Mouse (Mus musculus): ENCODE measurements at regions not wholly inside any gene's neighbourhood (a gene's known extent, or its start where the extent isn't known, plus 50 kb on each side); places are given as distances from the start of the nearest gene placed in this dataset.

DNA sequence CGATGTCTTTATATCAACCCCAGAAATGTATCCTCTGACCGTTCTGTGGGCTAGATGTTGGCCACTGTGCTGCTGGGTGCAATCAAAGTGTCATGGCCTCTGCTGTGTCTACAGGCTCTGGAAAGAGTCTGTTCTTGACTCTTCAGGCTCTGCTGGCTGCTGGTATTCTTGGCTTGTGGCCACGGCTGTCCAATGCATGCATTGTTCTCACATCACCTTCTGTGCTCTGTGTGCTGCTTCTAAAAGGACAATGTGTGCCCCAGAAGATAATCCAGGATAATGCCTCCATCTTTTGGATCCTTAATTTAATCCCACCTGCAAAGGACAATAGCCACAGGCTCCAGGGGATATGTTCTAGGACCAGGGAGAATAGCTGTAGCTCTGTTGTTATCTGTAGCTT is 77.5 kb upstream of the Dapl1 start:
- 76% methylated on average over 3 of the region's 3 CpGs for WGBS
- no peak overlapping the region for H3K27ac ChIP-seq (ENCODE audit: insufficient read depth, low read depth, low read length)
- no peak overlapping the region for H3K4me3 ChIP-seq (ENCODE audit: insufficient read depth, low read depth, low read length)
- TF ChIP-seq POLR2A (IDR thresholded peaks at IDR 0.05; ENCODE audit: insufficient read depth, low read depth, low read length) (no peak), CTCF (IDR thresholded peaks at IDR 0.05; ENCODE audit: insufficient read depth, low read depth, low read length) (no peak)
- peaks cover 10% of the 10 kb centered on the region for H3K4me1 ChIP-seq (ENCODE audit: control insufficient read depth, insufficient read depth, low read length)

DNA sequence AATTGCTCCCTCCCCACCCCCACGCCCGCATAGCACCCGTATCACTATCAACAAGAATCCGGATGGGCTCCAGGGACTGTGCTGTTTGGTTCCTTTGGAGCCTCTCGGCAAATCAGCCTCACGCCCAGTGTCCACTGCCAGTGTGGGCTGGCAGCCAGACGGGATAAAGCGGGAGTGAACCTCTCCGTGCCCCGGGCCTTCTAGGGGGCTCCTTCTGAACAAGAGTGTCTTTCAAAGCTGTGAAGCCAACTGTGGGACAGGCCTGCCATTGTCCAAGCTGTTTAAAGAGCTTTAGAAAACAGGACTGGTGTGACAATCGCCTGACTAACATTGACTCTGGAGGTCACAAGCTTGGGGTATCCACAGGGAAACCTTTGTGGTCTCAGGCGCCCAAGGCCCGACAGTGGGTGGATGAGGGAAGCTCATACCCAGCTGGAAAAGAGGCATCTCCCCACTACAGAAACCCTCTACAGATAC is 76.9 kb upstream of the Dapl1 start:
- WGBS, result 57% methylated on average over 13 of the region's 13 CpGs
- TF ChIP-seq CTCF (IDR thresholded peaks at IDR 0.05; ENCODE audit: insufficient read depth, low read depth, low read length) (no peak), POLR2A (IDR thresholded peaks at IDR 0.05; ENCODE audit: insufficient read depth, low read depth, low read length) (no peak)
- H3K27ac ChIP-seq (ENCODE audit: insufficient read depth, low read depth, low read length), result no peak overlapping the region
- peaks cover 8% of the 10 kb centered on the region for H3K4me1 ChIP-seq (ENCODE audit: control insufficient read depth, insufficient read depth, low read length)
- H3K4me3 ChIP-seq (ENCODE audit: insufficient read depth, low read depth, low read length), result no peak overlapping the region

DNA sequence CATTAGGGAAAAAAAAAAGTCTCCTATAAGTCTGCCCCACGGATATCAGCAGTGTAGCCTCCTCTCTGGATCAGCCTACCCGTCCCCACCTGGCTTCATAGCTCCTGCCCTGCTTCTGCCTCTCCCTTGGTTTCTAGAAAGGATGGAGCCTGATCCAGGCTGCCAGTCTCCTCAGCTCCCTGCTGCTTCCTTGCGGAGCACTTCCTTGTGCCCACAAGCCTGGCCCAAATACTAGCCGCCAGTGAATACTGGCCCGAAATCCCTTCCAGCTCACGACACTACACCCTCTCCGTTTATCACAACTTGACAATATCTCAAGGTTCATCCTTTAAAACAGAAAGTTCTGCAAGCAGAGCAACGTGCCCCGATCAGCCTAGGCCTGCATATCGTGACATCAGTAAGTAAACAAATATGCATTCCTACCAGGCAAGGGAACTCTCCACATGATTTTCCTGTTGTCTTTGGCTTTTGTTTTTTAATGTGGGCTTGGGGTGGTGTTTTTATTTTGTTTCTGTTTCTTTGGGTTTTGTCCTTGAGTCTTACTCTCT is 76.3 kb upstream of the Dapl1 start:
- Histone ChIP-seq H3K4me1 (ENCODE audit: control insufficient read depth, insufficient read depth, low read length) (peaks cover 8% of the 10 kb centered on the region), H3K27ac (ENCODE audit: insufficient read depth, low read depth, low read length) (0 out of 2 replicates have a peak overlapping the region, but pooled peaks have one; percentile 4), H3K4me3 (ENCODE audit: insufficient read depth, low read depth, low read length) (no peak overlapping the region)
- no peak for TF ChIP-seq POLR2A (IDR thresholded peaks at IDR 0.05; ENCODE audit: insufficient read depth, low read depth, low read length)
- WGBS, result 70% methylated on average over 10 of the region's 10 CpGs

DNA sequence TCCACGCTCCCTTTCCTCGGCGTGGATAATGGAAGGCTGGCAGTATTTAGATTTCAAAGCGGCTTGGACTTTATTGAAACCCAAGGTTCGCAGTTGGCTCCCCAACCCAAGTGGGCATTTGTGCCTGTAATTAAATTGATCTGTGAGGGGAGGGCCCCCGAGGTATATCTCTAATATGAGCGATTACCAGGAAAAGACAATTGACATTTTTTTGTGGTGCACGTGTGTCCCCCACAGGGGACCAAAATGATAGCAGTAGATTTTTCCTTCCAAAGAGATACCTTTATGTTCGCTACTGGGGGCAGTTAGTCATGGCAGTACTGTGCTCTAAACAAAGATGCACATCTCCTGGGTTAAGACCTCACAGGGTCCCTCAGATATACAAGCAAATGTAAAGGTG is 69.8 kb upstream of the Dapl1 start:
- WGBS, result 84% methylated on average over 9 of the region's 9 CpGs
- no peak for TF ChIP-seq CTCF (IDR thresholded peaks at IDR 0.05; ENCODE audit: insufficient read depth, low read depth, low read length)
- no peak for TF ChIP-seq POLR2A (IDR thresholded peaks at IDR 0.05; ENCODE audit: insufficient read depth, low read depth, low read length)
- no peak overlapping the region for H3K27ac ChIP-seq (ENCODE audit: insufficient read depth, low read depth, low read length)
- H3K4me3 ChIP-seq (ENCODE audit: insufficient read depth, low read depth, low read length), result no peak overlapping the region
- peaks cover 25% of the 10 kb centered on the region for H3K4me1 ChIP-seq (ENCODE audit: control insufficient read depth, insufficient read depth, low read length)

DNA sequence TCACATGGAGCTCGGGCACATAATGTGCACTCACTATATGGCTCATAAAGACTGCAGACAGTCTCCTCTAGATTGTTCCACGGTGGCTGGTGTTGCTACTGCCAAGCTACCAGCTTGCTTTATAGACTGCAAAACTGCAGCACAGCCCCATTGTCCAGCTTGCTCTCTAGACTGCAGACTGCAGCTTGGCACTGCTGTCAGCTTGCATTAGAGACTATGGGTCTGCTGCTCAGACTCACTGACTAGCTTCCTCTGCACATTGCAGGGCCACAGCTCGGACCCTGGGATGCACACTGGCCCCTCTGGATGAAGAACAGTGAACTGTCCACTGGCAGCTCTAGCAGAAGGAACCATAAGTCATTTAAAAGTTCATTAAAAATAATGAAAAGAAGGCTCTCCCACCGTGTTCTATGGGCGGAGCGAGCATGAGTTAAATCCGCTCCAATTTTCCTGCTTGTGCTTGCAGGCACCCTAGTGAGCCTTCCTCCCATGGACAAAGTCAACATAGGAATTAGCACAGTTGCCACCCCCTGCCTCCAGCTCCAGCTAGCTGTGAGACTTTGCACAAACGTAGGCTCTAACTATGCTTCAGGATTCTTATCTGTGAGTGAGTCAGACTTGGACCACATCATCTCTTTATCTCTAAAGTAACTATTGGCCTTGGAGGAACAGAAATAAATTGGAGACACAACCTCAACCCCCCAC is 67.8 kb upstream of the Dapl1 start:
- Histone ChIP-seq H3K4me1 (ENCODE audit: control insufficient read depth, insufficient read depth, low read length) (peaks cover 28% of the 10 kb centered on the region), H3K27ac (ENCODE audit: insufficient read depth, low read depth, low read length) (peak overlapping the region; percentile 26; the same call in 1 of the 2 replicates), H3K4me3 (ENCODE audit: insufficient read depth, low read depth, low read length) (no peak overlapping the region)
- TF ChIP-seq CTCF (IDR thresholded peaks at IDR 0.05; ENCODE audit: insufficient read depth, low read depth, low read length) (no peak), POLR2A (IDR thresholded peaks at IDR 0.05; ENCODE audit: insufficient read depth, low read depth, low read length) (no peak)
- 20% methylated on average over 8 of the region's 8 CpGs for WGBS

DNA sequence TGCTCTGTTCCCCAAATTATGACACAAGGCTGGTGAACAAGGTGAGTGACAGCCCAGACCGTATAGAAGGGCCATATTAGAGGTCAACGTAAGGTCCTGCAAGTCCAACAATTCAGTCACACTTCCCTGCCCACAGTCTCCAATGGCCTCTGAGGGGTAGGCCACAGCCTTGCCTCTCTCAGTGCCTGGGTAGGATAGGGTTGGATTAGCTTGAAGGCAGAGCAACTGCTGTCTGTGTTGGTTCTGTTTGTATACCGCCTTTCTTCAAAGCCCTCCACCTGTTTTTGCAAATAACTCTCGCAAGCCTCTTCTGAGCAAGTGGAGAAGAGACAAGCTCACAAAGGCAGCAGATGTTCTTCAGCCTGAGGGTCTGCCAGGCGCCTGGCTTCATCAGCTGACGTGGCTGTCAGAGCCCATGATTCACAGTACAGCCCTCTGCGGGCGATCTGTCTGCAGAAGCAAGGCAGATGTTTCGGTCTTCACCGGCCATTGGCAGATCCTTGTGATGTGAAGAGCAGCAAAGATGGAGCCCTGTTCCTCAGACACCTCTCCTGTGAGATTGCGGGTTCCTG is 67.0 kb upstream of the Dapl1 start:
- Histone ChIP-seq H3K27ac (ENCODE audit: insufficient read depth, low read depth, low read length) (peak overlapping the region; percentile 75), H3K4me3 (ENCODE audit: insufficient read depth, low read depth, low read length) (no peak overlapping the region), H3K4me1 (ENCODE audit: control insufficient read depth, insufficient read depth, low read length) (peaks cover 31% of the 10 kb centered on the region)
- WGBS, result 52% methylated on average over 11 of the region's 11 CpGs
- TF ChIP-seq POLR2A (IDR thresholded peaks at IDR 0.05; ENCODE audit: insufficient read depth, low read depth, low read length), result no peak

DNA sequence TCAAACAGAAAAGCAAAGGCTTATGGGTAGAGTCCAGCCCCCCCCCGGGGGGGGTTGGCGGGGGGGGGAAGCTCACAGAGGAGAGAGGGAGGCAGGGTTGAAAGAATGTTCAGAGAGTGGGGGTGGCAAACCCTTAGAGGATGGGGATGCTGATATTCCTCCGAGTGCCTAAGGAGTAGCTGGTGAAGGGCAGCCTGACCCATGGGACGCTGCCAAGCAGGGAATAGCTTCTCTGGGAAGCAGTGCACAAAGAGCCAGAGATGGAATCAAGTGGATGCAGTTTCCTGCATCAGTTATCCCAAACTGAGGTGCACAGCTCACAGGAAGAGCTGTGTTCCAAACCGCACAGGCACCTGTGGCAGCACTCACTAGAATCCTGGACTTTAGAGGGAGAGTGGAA is 64.0 kb upstream of the Dapl1 start:
- no peak overlapping the region for H3K4me3 ChIP-seq (ENCODE audit: insufficient read depth, low read depth, low read length)
- no peak overlapping the region for H3K27ac ChIP-seq (ENCODE audit: insufficient read depth, low read depth, low read length)
- 50% methylated on average over 5 of the region's 5 CpGs for WGBS
- no peak for TF ChIP-seq POLR2A (IDR thresholded peaks at IDR 0.05; ENCODE audit: insufficient read depth, low read depth, low read length)
- no peak for TF ChIP-seq CTCF (IDR thresholded peaks at IDR 0.05; ENCODE audit: insufficient read depth, low read depth, low read length)
- H3K4me1 ChIP-seq (ENCODE audit: control insufficient read depth, insufficient read depth, low read length), result peaks cover 29% of the 10 kb centered on the region

DNA sequence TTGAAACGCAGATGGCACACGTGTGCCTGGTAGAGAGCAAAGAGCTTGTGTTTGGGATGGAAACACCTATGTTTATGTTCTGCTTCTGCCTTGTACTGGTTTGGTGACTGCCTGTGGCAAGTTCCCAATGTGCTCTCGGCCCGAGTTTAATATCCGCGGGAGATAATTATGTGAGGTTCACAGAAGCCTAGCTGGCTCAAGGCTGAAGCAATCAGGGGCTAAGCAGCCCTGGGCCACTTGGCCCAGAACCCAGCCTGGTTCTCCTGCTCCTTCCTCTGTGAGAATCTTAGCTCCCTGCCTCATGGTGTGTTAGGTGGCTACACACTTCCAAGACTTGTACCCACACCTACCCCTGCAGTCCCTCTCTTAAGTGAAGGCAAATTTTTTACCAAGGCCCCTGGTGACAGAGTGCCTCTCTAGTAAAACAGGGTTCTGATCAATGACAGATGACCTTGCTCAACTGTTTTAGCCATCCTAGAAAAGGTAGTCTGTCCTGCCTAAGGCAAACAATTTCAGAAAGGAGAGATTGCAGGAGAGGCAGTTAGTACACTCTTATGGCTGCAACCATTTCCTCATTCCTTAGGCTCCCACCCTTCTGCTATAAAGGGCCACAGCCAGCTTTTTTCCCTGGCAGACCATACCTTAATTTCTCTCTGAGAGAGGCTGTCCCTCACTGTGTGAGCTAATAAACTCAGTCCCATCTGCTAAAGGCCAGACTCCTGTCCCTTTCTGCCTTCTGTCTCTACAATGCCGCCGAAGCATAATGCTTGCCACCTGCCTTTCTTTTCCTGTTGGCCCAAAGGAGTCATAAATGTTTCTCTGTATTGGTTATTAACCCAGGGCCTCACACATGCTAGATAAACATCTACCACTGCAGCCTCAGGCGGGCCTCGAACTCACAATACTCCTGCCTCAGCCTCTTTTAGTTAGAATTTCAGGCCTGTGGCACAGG is 61.9 kb upstream of the Dapl1 start:
- H3K4me1 ChIP-seq (ENCODE audit: control insufficient read depth, insufficient read depth, low read length), result peaks cover 11% of the 10 kb centered on the region
- no peak for TF ChIP-seq CTCF (IDR thresholded peaks at IDR 0.05; ENCODE audit: insufficient read depth, low read depth, low read length)
- TF ChIP-seq POLR2A (IDR thresholded peaks at IDR 0.05; ENCODE audit: insufficient read depth, low read depth, low read length), result no peak
- WGBS, result 79% methylated on average over 10 of the region's 10 CpGs
- no peak overlapping the region for H3K4me3 ChIP-seq (ENCODE audit: insufficient read depth, low read depth, low read length)
- H3K27ac ChIP-seq (ENCODE audit: insufficient read depth, low read depth, low read length), result no peak overlapping the region

All from olfactory bulb, adult 2 months (tissue).